Mouse (Mus musculus) embryonic fibroblast, embryonic 13.5 days (primary cell): ENCODE measurements at regions not wholly inside any gene's neighbourhood (a gene's known extent, or its start where the extent isn't known, plus 50 kb on each side); places are given as distances from the start of the nearest gene placed in this dataset.

Experiments used
- CTCF ChIP-seq: IDR thresholded peaks from 2 replicates; pipeline ENCODE4 v1.5.1; 2011; ENCODE audit warnings: mild to moderate bottlenecking, control low read depth, low read length, moderate library complexity, borderline replicate concordance; ENCODE audit not compliant: insufficient read depth
- POLR2A ChIP-seq: IDR thresholded peaks from 2 replicates; pipeline ENCODE4 v1.6.1; 2011; ENCODE audit warnings: low read depth, mild to moderate bottlenecking, control low read depth, low read length, moderate library complexity

- no peak for TF ChIP-seq CTCF
- no peak for TF ChIP-seq POLR2A
Measured at GRCm38 (mm10) chr13:51937898-51938297, 91.4 kb downstream of the Gadd45g start.
